Mouse (Mus musculus) midbrain, postnatal 0 days (tissue): ENCODE measurements at regions not wholly inside any gene's neighbourhood (a gene's known extent, or its start where the extent isn't known, plus 50 kb on each side); places are given as distances from the start of the nearest gene placed in this dataset.

Experiments
- ATAC-seq: fragments of 200-750 bp; cut with Nextera tagmentation; 2 replicates; pipeline ENCODE4 v1.8.0; 2017; ENCODE audit warnings: moderate number of reproducible peaks, mild to moderate bottlenecking, moderate TSS enrichment, moderate library complexity; ENCODE audit not compliant: low FRiP score
- DNase-seq: peaks from one replicate; pipeline ENCODE4 v3.0.0-alpha.2; 2015; ENCODE audit warnings: low spot score
- H3K27ac ChIP-seq: fragments of 300-500 bp; sonication (generic); 2 replicates; pipeline ENCODE4 v1.5.1; 2014; ENCODE audit warnings: low read depth, mild to moderate bottlenecking, low read length, mixed read lengths
- H3K27me3 ChIP-seq: fragments of 300-500 bp; sonication (generic); 2 replicates; pipeline ENCODE4 v1.6.1; 2014; ENCODE audit warnings: low read length, control low read depth, mixed read lengths; ENCODE audit not compliant: insufficient read depth
- H3K36me3 ChIP-seq: fragments of 300-500 bp; sonication (generic); 2 replicates; pipeline ENCODE4 v1.6.1; 2014; ENCODE audit warnings: low read length, control low read depth, mixed read lengths; ENCODE audit not compliant: insufficient read depth
- H3K4me1 ChIP-seq: fragments of 300-500 bp; sonication (generic); 2 replicates; pipeline ENCODE4 v1.6.1; 2014; ENCODE audit warnings: mild to moderate bottlenecking, control low read depth, antibody characterized with exemption, low read length, mixed read lengths; ENCODE audit not compliant: insufficient read depth
- H3K4me2 ChIP-seq: fragments of 300-500 bp; sonication (generic); 2 replicates; pipeline ENCODE4 v1.6.1; 2014; ENCODE audit warnings: low read depth, mild to moderate bottlenecking, low read length, mixed read lengths; ENCODE audit not compliant: poor library complexity, severe bottlenecking
- H3K4me3 ChIP-seq: fragments of 300-500 bp; sonication (generic); 2 replicates; pipeline ENCODE4 v1.5.1; 2014; ENCODE audit warnings: low read depth, mild to moderate bottlenecking, low read length, moderate library complexity
- H3K9ac ChIP-seq: fragments of 300-500 bp; sonication (generic); replicated peaks from 2 replicates; pipeline ENCODE4 v1.6.1; 2014; ENCODE audit warnings: mild to moderate bottlenecking, low read length, moderate library complexity, mixed read lengths; ENCODE audit not compliant: poor library complexity, severe bottlenecking
- H3K9me3 ChIP-seq: fragments of 300-500 bp; sonication (generic); 2 replicates; pipeline ENCODE4 v1.6.1; 2016; ENCODE audit warnings: low read length, control low read depth
- CTCF ChIP-seq: IDR thresholded peaks from 2 replicates; pipeline ENCODE4 v1.5.1; 2016; ENCODE audit warnings: antibody characterized with exemption, mild to moderate bottlenecking
- WGBS: fragments of 180-500 bp; shearing (Covaris S2); extraction: QIAGEN DNeasy Blood & Tissue Kit; methylation state at CpG from one replicate; pipeline ENCODE4 v1.1.7; 2014; 5-methylcytosine and 5-hydroxymethylcytosine counted together

DNA sequence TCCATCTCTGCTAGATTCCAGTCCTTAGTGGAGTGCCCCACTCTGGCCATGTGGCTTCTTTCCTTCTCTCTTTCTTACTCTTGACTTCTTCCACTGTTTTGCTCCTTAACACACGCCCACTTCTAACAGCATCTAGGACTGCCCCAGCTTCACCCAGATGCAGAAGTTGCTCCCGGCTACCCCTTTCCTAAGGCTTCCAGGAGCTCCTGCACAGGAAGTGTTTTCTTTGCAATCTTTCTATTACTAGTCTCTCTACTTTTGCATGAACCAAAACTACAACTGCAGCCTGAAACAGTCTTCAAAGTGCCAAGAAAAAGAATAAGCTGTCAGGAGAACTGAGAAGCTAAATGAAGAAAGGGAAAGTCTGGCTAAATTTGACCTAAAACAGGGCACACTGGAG is 236.6 kb upstream of the Pex5l start:
- no peaks in the 10 kb centered on the region for H3K4me1 ChIP-seq
- WGBS = 93% methylated on average over 2 of the region's 2 CpGs
- TF ChIP-seq CTCF = no peak

DNA sequence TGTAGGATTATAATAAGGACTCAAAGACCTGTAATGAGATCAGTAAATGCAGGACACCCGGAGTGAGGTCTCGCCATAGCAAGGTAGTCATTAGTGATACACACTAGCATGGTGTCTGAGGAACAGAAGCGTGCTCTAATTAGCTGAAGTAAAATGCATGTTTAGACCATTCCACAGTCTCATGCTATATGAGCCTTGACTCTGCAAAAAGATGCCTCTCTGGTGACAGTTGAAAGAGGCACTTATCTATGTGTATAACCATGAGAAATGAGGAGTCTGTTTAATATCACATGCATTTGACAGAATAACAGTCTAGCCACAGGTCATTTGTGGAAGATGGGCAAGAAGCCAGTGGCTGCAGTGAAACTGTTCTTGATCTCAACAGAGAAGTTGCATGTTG is 232.1 kb upstream of the Pex5l start:
- no peak for ATAC-seq
- no peak overlapping the region for H3K4me2 ChIP-seq
- no peak overlapping the region for H3K27ac ChIP-seq
- no peak for DNase-seq
- H3K27me3 ChIP-seq = no peaks in the 10 kb centered on the region
- H3K36me3 ChIP-seq = no peaks in the 10 kb centered on the region
- no peak for TF ChIP-seq CTCF
- no peak overlapping the region for H3K9ac ChIP-seq
- H3K4me1 ChIP-seq = no peaks in the 10 kb centered on the region
- no peaks in the 10 kb centered on the region for H3K9me3 ChIP-seq
- 75% methylated on average over 3 of the region's 3 CpGs for WGBS
- H3K4me3 ChIP-seq = no peak overlapping the region

More for the DNA sequence above, 236.6 kb upstream of the Pex5l start:
- no peaks in the 10 kb centered on the region for H3K27me3 ChIP-seq
- no peak overlapping the region for H3K4me3 ChIP-seq
- no peak overlapping the region for H3K9ac ChIP-seq
- no peak overlapping the region for H3K4me2 ChIP-seq
- H3K27ac ChIP-seq = no peak overlapping the region
- DNase-seq = no peak
- ATAC-seq = no peak
- no peaks in the 10 kb centered on the region for H3K9me3 ChIP-seq
- H3K36me3 ChIP-seq = no peaks in the 10 kb centered on the region

DNA sequence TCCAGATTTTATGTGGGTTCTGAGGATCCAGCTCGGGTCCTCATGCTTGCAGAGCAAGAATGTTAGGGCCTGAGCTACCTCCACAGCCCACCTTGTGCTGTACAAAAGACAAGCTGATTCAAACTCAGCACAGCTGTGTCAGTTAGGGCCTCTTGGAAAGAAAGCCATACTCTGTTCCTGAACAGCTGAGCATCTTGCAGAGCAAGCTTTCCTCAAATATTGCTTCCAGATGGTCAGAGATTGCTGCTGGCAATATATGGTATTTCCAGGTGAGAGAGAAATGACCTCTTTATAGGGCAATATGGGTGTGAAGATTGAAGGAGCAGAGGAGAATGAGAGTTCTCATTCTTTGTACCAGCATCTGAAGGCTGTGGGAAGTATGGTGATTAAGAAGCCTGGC is 229.8 kb upstream of the Pex5l start:
- WGBS = 54% methylated on average over 1 of the region's 1 CpGs
- no peak for TF ChIP-seq CTCF

DNA sequence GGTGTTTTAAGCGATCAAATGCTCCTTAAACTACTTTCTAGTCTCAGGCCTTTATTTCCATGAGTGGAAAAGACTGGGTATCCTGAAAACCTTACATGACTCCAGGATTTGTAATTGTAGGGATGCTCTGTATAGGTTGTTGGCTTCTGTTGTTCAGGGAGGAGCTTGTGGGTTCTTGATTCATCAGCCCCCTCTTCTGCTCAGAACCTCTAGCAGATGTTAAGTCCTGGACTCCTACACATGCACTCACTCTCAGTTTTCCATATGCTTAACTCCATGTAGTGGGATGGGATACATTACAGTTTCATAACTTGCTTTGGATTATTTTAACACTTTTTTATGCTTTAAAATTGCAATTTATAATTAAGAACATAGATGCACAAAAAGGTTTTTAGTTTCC is 220.5 kb upstream of the Pex5l start:
- DNase-seq (no peak), ATAC-seq (no peak)
- H3K27ac ChIP-seq = no peak overlapping the region
- H3K36me3 ChIP-seq = no peaks in the 10 kb centered on the region
- H3K27me3 ChIP-seq = no peaks in the 10 kb centered on the region
- H3K9me3 ChIP-seq = no peaks in the 10 kb centered on the region
- WGBS = 93% methylated on average over 1 of the region's 1 CpGs
- no peak for TF ChIP-seq CTCF
- H3K9ac ChIP-seq = no peak overlapping the region
- no peak overlapping the region for H3K4me2 ChIP-seq
- no peaks in the 10 kb centered on the region for H3K4me1 ChIP-seq
- H3K4me3 ChIP-seq = no peak overlapping the region

More for the DNA sequence above, 229.8 kb upstream of the Pex5l start:
- Histone ChIP-seq H3K27me3 (no peaks in the 10 kb centered on the region), H3K27ac (no peak overlapping the region), H3K4me2 (no peak overlapping the region), H3K4me1 (no peaks in the 10 kb centered on the region), H3K36me3 (no peaks in the 10 kb centered on the region), H3K4me3 (no peak overlapping the region), H3K9ac (no peak overlapping the region), H3K9me3 (no peaks in the 10 kb centered on the region)
- ATAC-seq (no peak), DNase-seq (no peak)

DNA sequence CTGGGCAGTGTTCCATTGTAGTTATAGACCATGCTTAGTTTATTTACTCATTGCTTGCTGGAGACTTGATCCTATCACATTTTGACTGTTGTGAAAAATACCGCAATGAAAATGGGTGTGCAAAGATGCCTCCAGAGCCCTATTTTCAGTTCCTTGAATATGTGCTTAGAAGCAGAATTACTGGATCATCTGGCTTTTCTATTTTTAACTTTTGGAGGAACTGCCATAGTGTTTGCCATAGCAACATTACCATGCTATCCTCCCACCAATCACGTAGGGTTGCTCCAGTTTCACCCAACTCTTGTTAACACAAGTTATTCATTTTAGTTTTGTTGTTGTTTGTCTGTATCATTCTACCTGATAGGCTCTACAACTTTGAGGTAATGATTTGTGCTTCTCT is 217.0 kb upstream of the Pex5l start:
- Histone ChIP-seq H3K36me3 (no peaks in the 10 kb centered on the region), H3K9me3 (no peaks in the 10 kb centered on the region), H3K4me1 (no peaks in the 10 kb centered on the region), H3K4me2 (no peak overlapping the region), H3K4me3 (no peak overlapping the region), H3K27me3 (no peaks in the 10 kb centered on the region), H3K9ac (no peak overlapping the region), H3K27ac (no peak overlapping the region)
- ATAC-seq = no peak
- DNase-seq = no peak
- TF ChIP-seq CTCF = no peak
- WGBS = 95% methylated on average over 2 of the region's 2 CpGs

DNA sequence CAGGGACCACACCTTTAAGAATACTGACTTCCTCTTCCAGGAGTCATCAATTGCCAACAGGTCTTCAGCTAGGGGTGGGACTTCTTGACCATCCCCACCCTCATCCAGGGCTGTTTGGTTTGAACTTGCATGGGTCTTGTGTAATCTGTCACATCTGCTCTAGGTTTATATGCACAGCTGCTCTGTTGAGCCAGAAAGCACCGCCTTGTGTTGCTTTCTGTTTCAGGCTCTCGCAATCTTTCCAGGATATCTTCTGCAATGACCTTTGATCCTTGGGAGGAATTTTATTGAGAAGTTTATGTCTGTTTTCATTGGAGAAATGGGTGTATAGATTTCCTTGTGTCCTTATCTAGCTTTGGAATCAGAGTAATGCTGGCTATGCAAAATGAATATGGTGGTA is 210.8 kb upstream of the Pex5l start:
- Histone ChIP-seq H3K9me3 (no peaks in the 10 kb centered on the region), H3K4me2 (no peak overlapping the region), H3K9ac (no peak overlapping the region), H3K4me1 (no peaks in the 10 kb centered on the region), H3K27me3 (no peaks in the 10 kb centered on the region), H3K4me3 (no peak overlapping the region), H3K27ac (no peak overlapping the region), H3K36me3 (no peaks in the 10 kb centered on the region)
- no peak for TF ChIP-seq CTCF
- 94% methylated on average over 2 of the region's 2 CpGs for WGBS
- ATAC-seq (no peak), DNase-seq (no peak)

DNA sequence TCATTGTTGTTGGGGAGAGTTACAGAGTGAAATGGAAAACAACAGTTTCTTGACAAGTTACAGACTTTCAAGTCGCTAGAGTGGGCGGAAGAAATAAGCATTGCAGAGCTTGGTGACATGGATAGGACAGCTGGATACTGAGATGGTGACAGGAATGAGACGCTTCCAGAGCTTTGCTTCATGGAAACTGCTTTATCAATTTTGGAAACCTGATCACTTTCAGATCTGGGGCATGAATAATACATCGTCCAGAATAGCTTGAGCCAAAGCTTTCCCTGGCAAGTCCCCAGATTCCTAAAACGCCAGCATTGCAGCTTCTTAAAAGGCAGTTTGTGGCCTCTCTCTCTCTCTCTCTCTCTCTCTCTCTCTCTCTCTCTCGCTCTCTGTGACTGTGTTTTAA is 207.9 kb upstream of the Pex5l start:
- no peak overlapping the region for H3K4me3 ChIP-seq
- H3K9me3 ChIP-seq = no peaks in the 10 kb centered on the region
- 61% methylated on average over 6 of the region's 6 CpGs for WGBS
- no peaks in the 10 kb centered on the region for H3K27me3 ChIP-seq
- TF ChIP-seq CTCF = no peak
- H3K9ac ChIP-seq = no peak overlapping the region
- H3K27ac ChIP-seq = no peak overlapping the region
- H3K36me3 ChIP-seq = no peaks in the 10 kb centered on the region
- DNase-seq (no peak), ATAC-seq (no peak)
- no peaks in the 10 kb centered on the region for H3K4me1 ChIP-seq
- no peak overlapping the region for H3K4me2 ChIP-seq
